Comparison of ENCODE assay signal across 8 mouse cellular contexts in genomic region chr2:75831881-75832633, GRCm38 (mm10). TPM values are rescaled to one million over a fixed set of nuclear protein-coding genes. Genes with fewer than 3 reads are reported as not detected.
DNase-seq lines count a peak whose midpoint lies in the region; ATAC-seq lines count a peak whose summit lies in the region.

TSS of gene Agps (plus strand) at chr2:75832177.

- H3K9ac ChIP-seq in embryonic facial prominence, embryonic 14.5 days (ENCODE audit: low read depth, low read length) = peak within 1 kb of the TSS; percentile 85
- peak within 1 kb of the TSS; percentile 91 for H3K9ac ChIP-seq in kidney, embryonic 14.5 days (ENCODE audit: low read depth, low read length)
- peak within 1 kb of the TSS; percentile 92 for H3K9ac ChIP-seq in limb, embryonic 15.5 days

- H3K27me3 ChIP-seq in embryonic facial prominence, embryonic 14.5 days (replicated peaks; ENCODE audit: control insufficient read depth, insufficient read depth, low read length) = no peaks in the 10 kb centered on the region
- H3K27me3 ChIP-seq in kidney, embryonic 14.5 days (ENCODE audit: control insufficient read depth, insufficient read depth, low read length) = no peaks in the 10 kb centered on the region
- H3K27me3 ChIP-seq in limb, embryonic 15.5 days = no peaks in the 10 kb centered on the region

- peak within 1 kb of the TSS; percentile 80 for H3K4me2 ChIP-seq in embryonic facial prominence, embryonic 14.5 days (ENCODE audit: low read depth, low read length)
- peak within 1 kb of the TSS; percentile 70 for H3K4me2 ChIP-seq in kidney, embryonic 14.5 days (replicated peaks; ENCODE audit: low read depth, low read length)
- H3K4me2 ChIP-seq in limb, embryonic 15.5 days = peak within 1 kb of the TSS; percentile 76

- peak within 1 kb of the TSS; percentile 84 for H3K27ac ChIP-seq in embryonic facial prominence, embryonic 14.5 days (replicated peaks; ENCODE audit: low read depth, low read length)
- peak within 1 kb of the TSS; percentile 86 for H3K27ac ChIP-seq in kidney, embryonic 14.5 days (ENCODE audit: low read depth, low read length)
- peak within 1 kb of the TSS; percentile 88 for H3K27ac ChIP-seq in limb, embryonic 15.5 days

- WGBS in embryonic facial prominence, embryonic 14.5 days = under 1% methylated on average over 56 of the region's 86 CpGs
- under 1% methylated on average over 81 of the region's 86 CpGs for WGBS in kidney, embryonic 14.5 days
- 1% methylated on average over 48 of the region's 86 CpGs for WGBS in limb, embryonic 15.5 days

- DNase-seq in 3T3-L1 (ENCODE audit: low read depth, low spot score) = peak; percentile 68
- peak; percentile 71 to 78 for DNase-seq in adrenal gland, postnatal 4 days (ENCODE audit: low spot score in 2 of 2)
- peak; percentile 91 for DNase-seq in embryonic facial prominence, embryonic 14.5 days (ENCODE audit: low spot score)
- peak; percentile 88 to 89 for DNase-seq in heart, adult 9 months (ENCODE audit: low spot score in 2 of 2)
- peak; percentile 71 to 74 for DNase-seq in monocyte, adult 2 months (ENCODE audit: low read depth in 1 of 2, low spot score in 2 of 2)
- DNase-seq in spleen, postnatal 36 days (ENCODE audit: low spot score in 2 of 2) = peak; percentile 91 to 92

- peaks cover 19% of the 10 kb centered on the region for H3K4me1 ChIP-seq in embryonic facial prominence, embryonic 14.5 days (ENCODE audit: control insufficient read depth, insufficient read depth, low read length)
- peaks cover 21% of the 10 kb centered on the region; the same call in 1 of the 2 replicates for H3K4me1 ChIP-seq in kidney, embryonic 14.5 days (ENCODE audit: control insufficient read depth, insufficient read depth, low read length)
- peaks cover 20% of the 10 kb centered on the region; the same call in 1 of the 2 replicates for H3K4me1 ChIP-seq in limb, embryonic 15.5 days

- H3K4me3 ChIP-seq in embryonic facial prominence, embryonic 14.5 days (ENCODE audit: low read depth, low read length) = peak within 1 kb of the TSS; percentile 85
- H3K4me3 ChIP-seq in kidney, embryonic 14.5 days (ENCODE audit: low read length) = peak within 1 kb of the TSS; percentile 90
- H3K4me3 ChIP-seq in limb, embryonic 15.5 days = peak within 1 kb of the TSS; percentile 85

- H3K9me3 ChIP-seq in embryonic facial prominence, embryonic 14.5 days (ENCODE audit: control insufficient read depth, low read length) = no peaks in the 10 kb centered on the region
- H3K9me3 ChIP-seq in kidney, embryonic 14.5 days (ENCODE audit: control insufficient read depth, low read length) = no peaks in the 10 kb centered on the region
- H3K9me3 ChIP-seq in limb, embryonic 15.5 days = no peaks in the 10 kb centered on the region

- H3K36me3 ChIP-seq in embryonic facial prominence, embryonic 14.5 days (ENCODE audit: control insufficient read depth, insufficient read depth, low read length) = no peaks in the 10 kb centered on the region
- H3K36me3 ChIP-seq in kidney, embryonic 14.5 days (ENCODE audit: control insufficient read depth, insufficient read depth, low read length) = no peaks in the 10 kb centered on the region
- H3K36me3 ChIP-seq in limb, embryonic 15.5 days = no peaks in the 10 kb centered on the region

- peak; percentile 94 for ATAC-seq in embryonic facial prominence, embryonic 14.5 days (ENCODE audit: low read depth)
- ATAC-seq in kidney, embryonic 14.5 days (ENCODE audit: low FRiP score, low TSS enrichment) = peak; percentile 94
- peak; percentile 86 for ATAC-seq in limb, embryonic 15.5 days (ENCODE audit: insufficient number of reproducible peaks, low FRiP score, low TSS enrichment, low read depth)

RNA-seq across cellular contexts. Expression of gene Agps, which starts in this region (rescaled TPM):
- total RNA-seq in adrenal gland, postnatal 4 days (2021) = 10 to 100 TPM; 39.0 to 52.5 TPM
- 32.5 and 37.2 TPM in 2 replicates for polyA plus RNA-seq in embryonic facial prominence, embryonic 14.5 days (2014; fragmentation: Nextera tagmentation; extraction: Ambion mirVana)
- polyA plus RNA-seq in kidney, embryonic 14.5 days (2014; fragmentation: Nextera tagmentation; extraction: Ambion mirVana) = 33.9 and 51.3 TPM in 2 replicates
- polyA plus RNA-seq in limb, embryonic 15.5 days (2015; fragmentation: Nextera tagmentation; extraction: Ambion mirVana) = 22.3 and 23.3 TPM in 2 replicates

Comparison
In these comparisons a context has a peak if more than half of its experiments do, and no peak if none do; other contexts are left out.
1. Peak in every context shown above with its lines: DNase-seq, ATAC-seq, H3K4me3 ChIP-seq and H3K27ac ChIP-seq.